ENCODE assay signal across 8 mouse cellular contexts in the genomic region with DNA sequence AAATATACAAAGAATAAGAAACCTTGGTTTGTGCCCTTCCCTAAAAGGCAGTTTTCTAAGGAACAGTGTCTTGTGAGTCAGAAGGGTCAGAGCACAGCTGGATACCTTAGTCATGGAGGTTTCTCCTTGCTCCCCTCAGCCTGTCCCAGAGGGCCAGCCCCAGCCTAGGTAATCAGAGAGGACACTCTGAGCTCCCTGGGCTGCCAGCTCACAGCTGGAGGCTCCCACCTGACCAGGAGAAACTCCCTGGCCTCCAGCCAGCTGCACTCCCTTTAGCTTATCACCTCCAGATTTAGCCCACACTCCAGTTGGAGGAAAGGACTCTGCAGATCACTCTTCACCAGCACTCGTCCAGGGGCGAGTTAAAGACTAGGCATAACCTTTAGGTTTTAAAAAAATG. TPM values are rescaled to one million over a fixed set of nuclear protein-coding genes. Genes with fewer than 3 reads are reported as not detected.
DNase-seq lines count a peak whose midpoint lies in the region; ATAC-seq lines count a peak whose summit lies in the region.

No protein-coding gene starts in this region.

- H3K9me3 ChIP-seq in intestine, embryonic 16.5 days (ENCODE audit: control insufficient read depth, low read length) = no peaks in the 10 kb centered on the region
- no peaks in the 10 kb centered on the region for H3K9me3 ChIP-seq in hindbrain, embryonic 10.5 days

- no peak overlapping the region for H3K4me3 ChIP-seq in intestine, embryonic 16.5 days (ENCODE audit: low read length)
- H3K4me3 ChIP-seq in hindbrain, embryonic 10.5 days = no peak overlapping the region

- H3K27ac ChIP-seq in intestine, embryonic 16.5 days (ENCODE audit: low read length) = no peak overlapping the region
- H3K27ac ChIP-seq in hindbrain, embryonic 10.5 days = no peak overlapping the region

- peak; percentile 44; the same call in 1 of the 2 replicates for ATAC-seq in intestine, embryonic 16.5 days
- ATAC-seq in frontal cortex, adult (ENCODE audit: low TSS enrichment) = no peak

- 45% methylated on average over 2 of the region's 2 CpGs for WGBS in intestine, embryonic 16.5 days
- 56% methylated on average over 2 of the region's 2 CpGs for WGBS in hindbrain, embryonic 10.5 days

- H3K27me3 ChIP-seq in intestine, embryonic 16.5 days (replicated peaks; ENCODE audit: control insufficient read depth, insufficient read depth, low read length) = no peaks in the 10 kb centered on the region
- H3K27me3 ChIP-seq in hindbrain, embryonic 10.5 days (ENCODE audit: insufficient read depth, poor library complexity, severe bottlenecking) = peaks cover 4% of the 10 kb centered on the region; the same call in 1 of the 2 replicates

- DNase-seq in right cerebral cortex, postnatal 4 days = peak; percentile 23
- DNase-seq in right cerebral cortex, postnatal 25 days = no peak
- peak; percentile 78 for DNase-seq in gastrocnemius, postnatal 10 days
- DNase-seq in testis, postnatal 14 days (ENCODE audit: low spot score) = peak; percentile 58
- no peak for DNase-seq in layer of hippocampus, adult 18-20 months (ENCODE audit: low spot score in 2 of 2)
- no peak for DNase-seq in hindbrain, embryonic 10.5 days (ENCODE audit: low spot score)

- no peaks in the 10 kb centered on the region for H3K36me3 ChIP-seq in intestine, embryonic 16.5 days (ENCODE audit: control insufficient read depth, insufficient read depth, low read length)
- no peaks in the 10 kb centered on the region for H3K36me3 ChIP-seq in hindbrain, embryonic 10.5 days

- H3K4me2 ChIP-seq in intestine, embryonic 16.5 days (ENCODE audit: low read depth, low read length) = no peak overlapping the region

- no peak overlapping the region for H3K9ac ChIP-seq in intestine, embryonic 16.5 days (ENCODE audit: low read depth, low read length)

- peaks cover 4% of the 10 kb centered on the region for H3K4me1 ChIP-seq in intestine, embryonic 16.5 days (ENCODE audit: control insufficient read depth, insufficient read depth, low read length)
- H3K4me1 ChIP-seq in hindbrain, embryonic 10.5 days (replicated peaks) = peaks cover 18% of the 10 kb centered on the region

RNA-seq across cellular contexts. Expression of a gene that starts 14.6 kb away (rescaled TPM):
- total RNA-seq in gastrocnemius, postnatal 10 days (2021) = 10 to 100 TPM; 24.7 to 36.4 TPM
- polyA plus RNA-seq in intestine, embryonic 16.5 days (2015; fragmentation: Nextera tagmentation; extraction: Ambion mirVana) = 0.77 and 0.83 TPM in 2 replicates
- total RNA-seq in layer of hippocampus, adult 18-20 months (2021) = 10 to 100 TPM; 48.2 to 52.7 TPM
- polyA plus RNA-seq in hindbrain, embryonic 10.5 days (2016; fragmentation: Nextera tagmentation; extraction: Ambion mirVana) = 1.2 TPM in 2 replicates

Comparison
In these comparisons a context has a peak if more than half of its experiments do, and no peak if none do; other contexts are left out.
1. DNase-seq: peak in right cerebral cortex, postnatal 4 days (single experiment), gastrocnemius, postnatal 10 days (single experiment) and testis, postnatal 14 days (single experiment); none in right cerebral cortex, postnatal 25 days (single experiment), layer of hippocampus, adult 18-20 months (0 of 2) and hindbrain, embryonic 10.5 days (single experiment).